Mouse (Mus musculus) MEL (cell line): ENCODE measurements around the gene Strap.

Experiments
- CTCF ChIP-seq, 3 experiments: IDR thresholded peaks in 2 of 3; conservative IDR thresholded peaks in 1 of 3; 2 replicates each; pipeline ENCODE4 v1.5.1; 2011 to 2012; ENCODE audit warnings: low read length in 3 of 3, low read depth in 2 of 3, mild to moderate bottlenecking in 2 of 3, improper control_type of control experiment in 1 of 3, inconsistent platforms in 1 of 3, mixed read lengths in 1 of 3, moderate library complexity in 1 of 3; ENCODE audit not compliant: control insufficient read depth in 1 of 3, insufficient read depth in 1 of 3, poor library complexity in 1 of 3, severe bottlenecking in 1 of 3
- POLR2A ChIP-seq, 2 experiments: IDR thresholded peaks; 2 replicates each; pipeline ENCODE4 v1.6.1; 2011 to 2012; ENCODE audit warnings: low read length in 2 of 2, mild to moderate bottlenecking in 2 of 2, control low read depth in 1 of 2, improper control_type of control experiment in 1 of 2, low read depth in 1 of 2, moderate library complexity in 1 of 2; ENCODE audit not compliant: control insufficient read depth in 1 of 2, insufficient read depth in 1 of 2, poor library complexity in 1 of 2
- USF2 ChIP-seq, 2 experiments: IDR thresholded peaks; 2 replicates each; pipeline ENCODE4 v1.6.1; 2011 to 2012; ENCODE audit warnings: improper control_type of control experiment in 2 of 2, low read length in 2 of 2, borderline replicate concordance in 1 of 2, inconsistent platforms in 1 of 2, low read depth in 1 of 2, mild to moderate bottlenecking in 1 of 2; ENCODE audit not compliant: insufficient read depth in 1 of 2
- ZC3H11A ChIP-seq: IDR thresholded peaks from 2 replicates; pipeline ENCODE4 v1.6.1; 2012; ENCODE audit warnings: low read depth, mild to moderate bottlenecking, inconsistent platforms, low read length, improper control_type of control experiment

GRCm38 (mm10) chr6:137699434-137699833 lies 35.4 kb upstream of the Strap start:
- TF ChIP-seq POLR2A (IDR thresholded peaks at IDR 0.05; ENCODE audit: control insufficient read depth in 1 of 2, insufficient read depth in 1 of 2, low read depth in 1 of 2, low read length in 2 of 2, poor library complexity in 1 of 2) (no peak), ZC3H11A (no peak), USF2 (IDR thresholded peaks at IDR 0.05; ENCODE audit: borderline replicate concordance in 1 of 2, insufficient read depth in 1 of 2, low read depth in 1 of 2, low read length in 2 of 2) (no peak), CTCF (IDR thresholded peaks at IDR 0.05 in 2 of 3, conservative IDR thresholded peaks at IDR 0.05 in 1 of 3; ENCODE audit: control insufficient read depth in 1 of 3, insufficient read depth in 1 of 3, low read depth in 2 of 3, low read length in 3 of 3, poor library complexity in 1 of 3, severe bottlenecking in 1 of 3) (no peak)
